Mouse (Mus musculus) kidney, adult 8-10 months (tissue): ENCODE measurements around the gene Gpn2.

Source experiments
- DNase-seq, 2 experiments: peaks; one replicate each; pipeline ENCODE4 v3.0.0; 2022

Gene Gpn2

DNA sequence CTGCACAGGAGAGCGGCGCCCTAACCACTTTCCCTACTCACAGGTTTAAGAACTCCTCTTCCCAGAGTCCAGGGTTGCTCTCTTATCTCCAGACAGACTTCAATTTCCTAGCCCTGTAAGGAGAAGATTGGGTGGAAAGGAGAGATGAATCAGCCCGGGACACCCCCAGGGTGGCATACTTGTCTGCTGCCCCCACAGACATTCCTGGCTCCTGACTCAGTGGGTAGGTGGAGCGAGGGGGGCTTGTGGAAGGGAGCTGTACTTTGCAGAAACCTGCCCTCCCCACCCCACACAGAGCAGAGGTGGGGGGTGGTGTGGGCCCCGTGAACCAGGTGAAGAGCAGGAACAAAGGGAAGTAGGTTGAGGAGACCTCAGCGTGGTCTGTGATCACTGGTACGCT is 11.4 kb downstream of the Gpn2 start:
- DNase-seq: no peak

- DNase-seq: no peak
Observed at GRCm38 (mm10) chr4:133596084-133596483, 11.9 kb downstream of the Gpn2 start.

DNA sequence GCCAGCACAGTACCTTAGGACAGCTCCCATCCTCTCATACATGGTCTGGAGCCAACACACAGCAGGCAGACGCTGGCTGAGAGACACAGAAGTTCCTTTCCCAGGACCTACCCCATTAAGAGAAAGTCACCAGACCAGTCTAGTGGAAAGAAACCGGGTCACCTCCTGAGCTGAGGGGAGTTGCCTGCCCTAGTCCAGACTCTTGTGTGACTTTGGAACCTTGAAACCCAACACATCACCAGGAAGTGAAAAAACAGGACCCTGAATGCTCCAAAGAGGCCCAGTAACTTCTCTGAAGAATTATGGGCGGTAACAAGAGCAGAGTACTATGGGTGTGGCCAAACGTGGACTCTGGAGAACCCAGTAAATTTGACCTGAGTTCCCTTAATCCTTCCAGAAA is 14.5 kb downstream of the Gpn2 start:
- DNase-seq: peak in 1 of 2 experiments; percentile 55

DNA sequence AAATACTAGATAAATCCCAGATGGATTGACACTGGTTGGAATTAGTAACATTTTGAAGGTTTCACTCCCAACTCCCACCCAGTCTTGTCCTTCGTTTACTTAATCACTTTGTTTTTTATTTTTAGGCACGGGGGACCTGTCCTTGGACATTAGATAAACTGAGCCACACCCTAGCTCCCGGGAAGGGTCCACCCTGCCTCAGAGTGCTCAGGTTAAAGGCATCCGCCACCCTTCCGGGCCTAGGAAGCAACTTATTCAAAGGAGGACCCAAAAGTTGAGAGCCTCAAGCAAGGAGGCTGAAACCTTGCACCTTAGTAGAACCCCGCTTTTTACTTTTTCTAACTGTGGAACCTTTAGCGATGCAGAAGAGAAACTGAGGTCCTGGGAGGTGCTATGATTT is 15.0 kb downstream of the Gpn2 start:
- DNase-seq: no peak

DNA sequence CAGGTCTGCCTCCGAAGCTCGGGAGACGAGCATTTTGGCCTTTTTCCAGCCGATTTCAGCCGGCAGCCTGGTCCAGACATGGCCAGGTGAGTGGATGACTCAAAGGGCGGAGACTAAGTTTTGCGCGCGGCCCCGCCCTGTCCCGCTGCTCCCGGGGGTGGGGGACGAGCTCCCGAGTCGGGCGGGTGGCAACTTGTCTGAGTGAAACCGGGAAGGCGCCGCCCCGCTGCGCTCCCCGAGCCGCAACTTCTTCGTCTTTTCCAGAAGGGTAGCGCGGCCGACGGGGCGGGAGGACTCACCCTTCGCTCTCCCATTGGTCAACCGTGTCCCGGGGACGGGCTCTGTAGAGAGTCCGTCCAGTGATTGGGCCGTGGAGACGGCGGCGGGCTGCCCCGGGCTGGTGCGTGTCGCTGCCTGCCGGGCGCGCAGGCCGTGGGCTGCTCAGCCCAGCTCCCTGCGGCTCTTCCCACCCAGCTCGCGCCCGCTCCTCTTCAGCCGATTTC is 15.5 kb downstream of the Gpn2 start:
- peak; percentile 94 for DNase-seq

GRCm38 (mm10) chr4:133600306-133600705 is 16.1 kb downstream of the Gpn2 start:
- no peak for DNase-seq

DNA sequence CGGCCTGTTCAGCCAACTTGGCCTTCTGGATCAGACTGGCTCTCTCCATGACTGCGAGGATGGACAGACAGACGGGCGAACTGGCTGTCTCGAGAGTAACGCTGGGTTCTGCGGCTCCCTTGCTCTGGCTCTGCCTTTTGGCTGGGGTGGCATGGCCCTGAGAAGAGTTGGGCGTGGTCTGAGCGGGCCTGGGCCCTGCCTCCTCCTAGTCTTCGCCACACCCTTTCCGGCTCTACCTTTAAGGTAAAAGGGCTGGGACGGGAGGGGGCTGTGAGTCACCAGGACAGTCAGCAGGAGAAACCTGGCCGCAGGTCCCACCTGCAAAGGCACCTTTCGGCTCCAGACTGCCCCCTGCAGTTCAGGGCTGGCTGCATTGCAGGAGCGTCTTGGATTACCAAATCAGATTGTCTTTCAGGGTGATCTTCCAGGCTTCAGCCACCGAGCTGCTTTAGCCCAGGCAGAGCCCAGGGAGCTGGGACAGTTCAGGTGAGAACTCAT is 17.6 kb downstream of the Gpn2 start, which contains the start of gene Sfn:
Sfn (minus strand) TSS at position 448 of the 498 bp plus-strand sequence.
- peak; percentile 66 to 74 for DNase-seq

- DNase-seq: no peak
Observed at GRCm38 (mm10) chr4:133603056-133603455, 18.9 kb downstream of the Gpn2 start.

DNA sequence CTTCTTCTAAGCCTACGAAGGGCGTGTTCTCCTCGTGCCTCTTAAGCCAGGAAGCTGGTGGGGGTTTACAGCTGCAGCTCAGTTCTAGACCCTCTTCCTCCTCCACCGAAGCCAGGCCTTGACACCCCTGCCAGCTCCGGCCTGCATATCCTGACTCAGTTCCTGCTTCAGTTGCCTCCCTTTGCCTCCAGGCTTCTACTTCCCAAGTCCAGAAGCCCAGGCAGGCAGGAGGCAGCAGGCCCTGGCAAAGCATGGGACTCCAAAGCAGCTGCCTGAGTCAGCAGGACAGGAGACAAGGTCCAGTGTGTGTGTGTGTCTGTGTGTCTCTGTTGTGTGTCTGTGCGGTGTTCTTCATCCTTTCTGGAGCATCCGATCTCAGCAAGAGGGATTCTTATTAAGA is 20.0 kb downstream of the Gpn2 start:
- no peak for DNase-seq

- no peak for DNase-seq
Observed at GRCm38 (mm10) chr4:133604856-133605255, 20.7 kb downstream of the Gpn2 start.

DNA sequence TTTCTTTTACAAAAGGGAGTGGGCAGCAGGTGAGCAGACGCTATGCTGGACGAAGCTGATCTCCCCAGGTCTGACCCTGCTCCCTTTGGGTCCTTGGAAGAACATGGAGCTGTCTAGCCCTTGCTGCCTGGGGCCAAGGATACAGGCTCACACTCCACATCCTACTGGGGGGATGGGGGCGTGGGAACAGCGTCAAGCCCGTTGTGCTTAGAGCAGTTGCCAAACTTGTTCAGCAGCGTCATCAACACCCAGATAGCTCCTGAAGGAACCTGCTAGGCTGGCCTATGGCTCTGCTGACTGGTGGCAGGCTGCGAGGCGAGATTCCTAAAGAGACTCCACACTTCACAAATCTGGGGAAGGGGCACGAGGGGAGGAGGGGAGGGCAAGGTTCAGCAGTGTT is 21.2 kb downstream of the Gpn2 start:
- no peak for DNase-seq

- no peak for DNase-seq
Observed at GRCm38 (mm10) chr4:133607284-133607683, 23.1 kb downstream of the Gpn2 start.

DNA sequence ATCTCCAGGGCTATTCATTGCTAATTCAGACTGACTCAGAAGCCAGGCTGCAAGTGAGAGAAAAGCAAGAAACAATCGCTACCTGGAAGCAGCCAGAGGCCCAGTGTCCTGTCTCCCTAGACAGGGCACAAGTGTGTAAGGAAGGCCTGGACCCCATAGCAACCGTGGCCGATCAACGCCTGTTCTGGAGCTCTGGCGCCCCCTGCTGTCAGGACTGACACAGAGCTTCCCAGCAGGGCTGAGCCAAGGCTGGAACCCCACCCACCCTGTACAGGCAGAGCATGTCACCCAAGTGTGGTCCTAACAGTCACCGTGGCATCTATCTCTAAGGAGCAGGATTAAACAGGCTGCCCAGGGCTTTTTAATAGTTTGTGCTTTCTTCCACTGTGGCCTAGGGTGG is 25.6 kb downstream of the Gpn2 start:
- DNase-seq: peak; percentile 56 to 83

DNA sequence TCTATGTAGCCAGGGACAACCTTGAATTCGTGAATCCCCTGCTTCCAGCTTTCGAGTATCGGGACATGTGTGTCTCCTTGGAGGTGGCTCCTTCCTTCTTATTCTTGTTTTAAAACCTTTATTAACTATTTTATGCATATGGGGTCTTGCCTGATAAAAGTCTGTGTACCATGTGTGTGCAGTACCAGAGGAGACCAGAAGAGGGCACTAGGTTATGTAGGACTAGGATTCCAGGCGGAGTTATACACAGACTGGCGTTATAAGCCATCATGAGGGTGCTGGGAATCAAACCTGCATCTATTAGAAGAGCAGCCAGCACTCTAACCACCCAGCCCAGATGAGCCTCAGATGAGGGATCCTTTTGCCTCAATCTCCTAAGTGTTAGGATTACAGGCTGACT is 27.7 kb downstream of the Gpn2 start:
- DNase-seq: no peak

DNA sequence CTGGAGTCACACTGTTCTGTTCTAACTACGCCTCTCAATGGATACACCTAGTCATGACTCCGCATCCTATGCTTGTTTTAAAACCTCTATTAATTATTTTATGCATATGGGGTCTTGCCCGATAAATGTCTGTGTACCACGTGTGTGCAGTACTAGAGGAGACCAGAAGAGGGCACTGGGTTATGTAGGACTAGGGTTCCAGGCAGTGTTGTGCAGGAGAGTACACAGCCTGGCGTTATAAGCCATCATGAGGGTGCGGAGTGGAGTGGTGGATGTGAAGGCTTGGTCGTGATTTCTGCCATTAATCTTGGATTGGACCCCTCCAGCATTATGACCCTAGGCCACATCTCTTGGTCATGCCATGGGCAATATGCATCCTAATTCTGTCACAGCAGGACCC is 28.3 kb downstream of the Gpn2 start:
- DNase-seq: no peak

DNA sequence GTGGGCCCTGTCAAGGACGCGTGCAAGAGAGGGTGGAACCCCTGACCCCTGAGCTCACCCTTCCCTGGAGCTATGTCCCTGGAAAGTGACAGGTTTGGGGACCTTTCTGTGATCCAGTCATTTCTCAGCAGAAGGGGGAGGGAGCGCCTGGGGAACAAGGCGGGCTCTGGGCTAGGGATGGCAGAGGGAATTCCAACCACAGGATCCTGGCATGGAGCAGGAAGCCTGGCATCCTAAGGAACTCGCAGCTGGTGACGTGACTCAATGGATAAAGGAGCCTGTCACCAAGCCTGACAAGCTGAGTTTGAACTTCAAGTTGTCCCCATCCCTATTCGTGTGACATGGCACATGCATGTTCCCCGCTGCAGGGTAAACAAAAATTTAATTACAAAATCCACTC is 28.9 kb downstream of the Gpn2 start:
- no peak for DNase-seq

GRCm38 (mm10) chr4:133613867-133614266 is 29.7 kb downstream of the Gpn2 start:
- no peak for DNase-seq

DNA sequence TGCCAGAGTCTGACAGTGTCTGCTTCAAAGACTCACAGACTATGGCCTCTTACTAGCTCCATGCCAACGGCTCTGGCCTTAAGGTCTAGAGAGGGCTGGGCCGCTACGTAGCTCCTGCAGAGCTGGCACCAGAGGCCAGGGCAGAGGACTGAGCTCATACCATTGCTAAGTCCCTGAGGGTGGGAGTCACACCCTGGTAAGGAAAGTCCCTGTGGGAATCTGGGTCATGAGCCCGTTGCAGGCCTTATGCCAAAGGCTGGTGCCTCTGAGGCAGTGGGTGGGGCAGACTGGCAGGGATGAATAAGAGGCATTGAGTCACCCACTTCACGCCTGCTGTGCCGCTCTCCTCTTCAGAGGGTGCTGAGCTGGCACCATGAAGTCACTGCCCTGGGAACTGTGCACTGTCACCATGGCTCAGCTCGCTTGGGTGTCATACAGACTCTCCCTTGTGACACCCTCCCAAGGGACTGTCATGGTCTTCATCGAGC is 30.2 kb downstream of the Gpn2 start:
- DNase-seq: no peak

DNA sequence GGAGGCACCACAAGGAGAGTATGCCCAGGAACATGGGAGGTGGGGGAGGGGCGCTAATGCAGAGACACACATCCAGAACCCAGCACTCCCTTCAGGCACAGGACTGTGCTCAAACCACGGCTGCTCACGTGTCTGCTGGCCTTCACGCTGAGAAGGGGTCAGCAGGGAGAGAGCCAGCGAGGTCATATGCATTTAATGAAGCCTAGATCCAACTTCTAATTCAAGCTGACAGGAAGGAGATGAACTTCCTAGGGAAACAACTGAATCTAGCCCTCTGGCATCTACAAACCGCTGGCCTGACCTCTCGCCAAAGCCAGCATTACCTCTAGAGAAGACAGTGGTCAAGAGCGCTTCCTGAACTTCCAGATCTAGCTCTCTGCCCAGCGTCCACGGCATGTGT is 31.3 kb downstream of the Gpn2 start:
- no peak for DNase-seq

DNA sequence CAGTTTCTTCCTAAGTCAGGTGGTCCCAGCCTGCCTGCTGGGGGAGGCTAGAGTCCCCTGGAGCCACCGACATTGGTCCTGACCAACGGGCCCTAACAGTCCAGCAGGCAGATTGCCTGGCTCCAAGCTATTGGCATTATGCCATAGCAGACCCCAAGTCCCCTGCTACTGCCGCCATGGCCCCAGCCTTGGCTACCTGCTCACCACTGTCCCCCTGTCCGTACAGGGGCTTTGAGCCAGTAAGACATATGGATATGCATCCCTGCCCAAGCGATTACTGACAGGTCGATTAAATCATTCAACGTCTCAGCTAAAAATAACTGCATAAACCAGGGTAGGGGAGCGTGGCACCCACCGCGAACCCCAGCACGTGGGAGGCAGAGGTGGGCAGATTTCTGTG is 33.8 kb downstream of the Gpn2 start:
- no peak for DNase-seq

DNA sequence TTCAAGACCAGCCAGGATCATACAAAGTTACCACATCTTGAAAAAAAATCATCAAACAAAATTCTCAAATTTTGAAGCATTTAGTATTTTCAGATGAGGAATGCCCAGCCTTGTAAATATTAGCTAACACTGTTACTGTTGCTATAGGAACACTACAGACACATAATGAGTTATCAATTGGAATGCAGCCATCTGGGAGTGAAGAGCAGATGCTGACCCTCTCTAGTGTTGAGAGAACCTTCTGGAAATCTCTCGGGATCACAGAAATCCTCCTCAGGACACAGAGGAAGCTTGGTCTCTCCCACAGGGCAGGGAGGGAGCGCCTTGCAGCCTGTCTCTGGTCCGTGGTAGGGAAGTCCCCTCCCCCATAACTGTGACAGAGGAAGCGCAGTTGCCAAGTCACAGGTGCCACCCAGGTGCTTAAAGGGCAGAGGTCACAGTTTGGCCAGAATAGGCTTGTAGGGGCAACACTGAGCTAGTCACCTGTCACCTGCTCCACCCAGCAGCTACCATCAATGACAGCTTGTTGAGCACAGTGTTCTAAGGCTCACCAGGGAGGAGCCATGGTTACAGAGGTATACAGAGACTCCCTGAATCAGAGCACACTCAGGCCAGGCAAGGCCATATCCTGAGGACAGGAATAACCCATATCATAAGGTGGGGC is 35.4 kb downstream of the Gpn2 start:
- DNase-seq: no peak

- DNase-seq: no peak
Observed at GRCm38 (mm10) chr4:133620668-133621067, 36.5 kb downstream of the Gpn2 start.

DNA sequence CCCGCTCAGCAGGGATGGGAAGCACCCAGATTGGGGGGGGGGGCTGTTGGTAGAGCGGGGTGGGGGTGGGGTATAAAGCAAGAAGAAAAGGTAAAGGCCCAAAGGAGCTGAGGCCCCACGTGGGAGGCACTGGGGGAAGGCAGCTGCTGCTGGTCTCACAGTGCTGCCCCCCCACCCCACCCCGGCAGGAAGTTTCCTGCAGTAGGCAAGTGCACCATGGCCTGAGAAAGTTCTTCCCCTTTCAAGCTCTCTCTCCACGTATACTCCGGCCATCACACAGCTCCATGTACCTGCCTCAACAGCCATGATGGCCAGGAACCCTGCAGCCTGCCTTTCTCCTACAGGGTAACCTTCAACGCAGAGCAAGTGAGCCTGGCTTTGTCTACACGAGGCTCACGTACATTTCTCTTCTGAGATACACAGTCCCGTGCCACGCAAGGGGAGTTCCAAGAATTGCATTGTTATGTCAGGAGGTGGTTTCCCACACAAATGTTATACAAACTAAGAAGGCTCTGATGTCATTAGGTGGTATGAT is 38.1 kb downstream of the Gpn2 start:
- no peak for DNase-seq

DNA sequence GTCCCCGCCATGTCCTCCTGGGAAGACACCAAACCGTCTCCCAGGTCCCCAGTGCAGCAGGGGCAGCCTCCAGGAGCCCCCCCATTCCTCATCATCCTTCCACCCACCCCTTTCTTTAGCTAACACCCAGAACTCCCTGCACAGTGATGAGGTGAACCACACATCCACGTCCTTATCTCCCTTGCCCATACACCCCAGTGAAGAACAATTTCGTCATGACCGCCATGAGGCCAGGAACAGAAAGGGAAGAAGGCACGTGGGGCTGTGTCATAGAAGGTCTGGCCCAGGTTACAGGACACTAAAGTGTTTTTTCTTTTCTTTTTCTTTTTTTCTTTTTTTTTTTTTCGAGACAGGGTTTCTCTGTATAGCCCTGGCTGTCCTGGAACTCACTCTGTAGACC is 40.7 kb downstream of the Gpn2 start:
- no peak for DNase-seq
